Mouse (Mus musculus) inflammation-experienced regulatory T-cells, adult 16 weeks (primary cell): Measurements from ENCODE around the gene Tagap. TPM values are rescaled to one million over a fixed set of nuclear protein-coding genes. Genes with fewer than 3 reads are reported as not detected.

Source experiments
- polyA plus RNA-seq: library from polyadenylated mRNA; unstranded; fragments of 100-300 nt; shearing (Covaris generic); gene quantifications from one replicate; pipeline ENCODE4 v1.2.1, GENCODE M21; 2017

Gene Tagap
- polyA plus RNA-seq: 166 TPM

GRCm38 (mm10) chr17:7925413-7926160 is at the start of gene Tagap:
Gene Tagap (plus strand): TSS chr17:7926000.

DNA sequence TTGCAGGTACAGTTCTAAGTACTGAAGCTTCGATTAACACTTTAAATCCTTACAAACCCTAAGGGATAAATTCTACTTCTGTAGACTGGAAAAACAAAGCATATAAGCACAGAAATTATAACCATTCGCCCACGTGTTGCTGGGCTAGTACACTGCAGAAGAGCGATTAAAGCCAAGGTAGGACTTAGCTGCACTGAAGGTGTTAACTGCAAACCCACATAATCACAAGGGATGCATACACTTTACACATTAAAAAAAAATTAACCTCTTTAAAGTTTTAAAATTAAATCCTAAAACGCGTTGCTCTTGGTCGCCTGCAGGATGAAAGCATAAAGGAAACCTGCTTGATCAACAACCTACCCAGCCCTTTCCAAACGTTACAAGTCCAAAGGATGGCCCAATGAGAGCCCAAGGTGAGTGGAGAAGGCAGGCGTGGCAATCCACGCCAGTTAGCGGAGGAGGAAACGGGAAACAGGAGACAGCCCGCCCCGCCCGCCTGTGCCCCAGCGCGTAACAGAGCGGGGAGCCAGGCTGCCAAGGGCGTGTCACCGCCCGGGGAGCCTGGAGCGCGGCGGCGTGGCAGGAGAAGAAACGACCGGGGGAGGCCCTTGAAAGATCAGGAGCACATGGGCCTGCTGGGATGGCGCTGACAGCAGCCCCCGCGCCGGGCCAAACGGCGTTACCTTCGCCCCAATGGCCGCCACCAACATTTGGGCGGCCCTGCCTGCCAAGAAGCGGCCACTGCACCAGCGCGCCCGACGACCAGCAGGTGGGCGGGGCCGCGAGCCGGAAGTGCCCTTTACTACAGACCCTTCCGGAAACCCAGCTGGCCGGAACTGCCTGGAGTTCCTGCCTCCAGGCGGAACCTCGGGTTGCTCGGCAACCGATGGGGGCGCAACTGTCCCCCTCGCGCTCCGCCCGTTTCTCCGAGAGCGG is 19.6 kb downstream of the Tagap start, which contains the start of gene Rsph3a:
Gene Rsph3a, plus strand, starts transcription at position 498 of the 936 bp plus-strand sequence.

Other genes starting within 250 kb of the Tagap start
- not detected for gene Fndc1, start 98.7 kb upstream of the Tagap start, polyA plus RNA-seq
- gene Rsph3a, start 19.6 kb downstream of the Tagap start, polyA plus RNA-seq: 17.3 TPM
- gene Gm49673, start 221.8 kb downstream of the Tagap start, polyA plus RNA-seq: 0.34 TPM
- 37.9 TPM for gene Rnaset2a, start 222.1 kb downstream of the Tagap start, polyA plus RNA-seq
- gene Fgfr1op, start 239.5 kb downstream of the Tagap start, polyA plus RNA-seq: 30.6 TPM